Mouse (Mus musculus): ENCODE measurements around the gene Pde4b. TPM values are rescaled to one million over a fixed set of nuclear protein-coding genes. Genes with fewer than 3 reads are reported as not detected.

Gene Pde4b
- polyA plus RNA-seq, 1 experiment from 2014 or later, result 11.9 TPM

DNA sequence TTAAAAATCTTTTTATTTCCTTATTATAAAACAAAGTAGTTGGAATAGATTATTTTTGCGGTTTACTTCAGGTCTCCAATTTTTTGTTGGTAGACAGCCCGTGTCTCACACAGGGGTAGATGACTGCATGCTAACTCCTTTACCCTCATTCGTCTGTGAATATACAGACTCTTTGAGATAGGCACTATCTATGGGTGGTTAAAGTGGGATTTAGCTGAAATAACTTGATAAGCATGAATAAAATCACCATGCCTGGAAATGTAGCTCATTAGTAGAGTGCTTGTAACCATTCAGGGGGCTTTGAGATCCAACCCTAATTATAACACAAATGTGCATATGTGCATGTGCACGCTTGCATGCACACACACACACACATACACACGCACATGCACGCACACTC, 488.8 kb downstream of the Pde4b start:
- Histone ChIP-seq H3K36me3 (ENCODE audit: insufficient read depth, low read length) (no peaks in the 10 kb centered on the region), H3K9ac (ENCODE audit: low read depth, low read length) (no peak overlapping the region), H3K4me2 (ENCODE audit: low read length) (no peak overlapping the region), H3K27ac (no peak overlapping the region), H3K27me3 (ENCODE audit: insufficient read depth, low read length) (no peaks in the 10 kb centered on the region), H3K4me3 (replicated peaks; ENCODE audit: low read depth, low read length) (no peak overlapping the region), H3K9me3 (replicated peaks; ENCODE audit: low read length) (no peaks in the 10 kb centered on the region), H3K4me1 (replicated peaks; ENCODE audit: insufficient read depth, low read length) (0 out of 2 replicates have a peak, but pooled peaks cover 4% of the 10 kb centered on the region)
- ATAC-seq (replicated peaks; ENCODE audit: low FRiP score, low read depth) (no peak), DNase-seq (ENCODE audit: low spot score) (no peak)
- 87% methylated on average over 6 of the region's 6 CpGs for WGBS
- no peak for TF ChIP-seq CTCF (IDR thresholded peaks at IDR 0.05; ENCODE audit: low read depth)

GRCm38 (mm10) chr4:102577636-102578035, 490.3 kb downstream of the Pde4b start:
- no peak for ATAC-seq (replicated peaks; ENCODE audit: low FRiP score, low read depth)
- H3K4me1 ChIP-seq (replicated peaks; ENCODE audit: insufficient read depth, low read length), result 0 out of 2 replicates have a peak, but pooled peaks cover 4% of the 10 kb centered on the region
- H3K27me3 ChIP-seq (ENCODE audit: insufficient read depth, low read length), result no peaks in the 10 kb centered on the region
- no peaks in the 10 kb centered on the region for H3K9me3 ChIP-seq (replicated peaks; ENCODE audit: low read length)
- H3K9ac ChIP-seq (ENCODE audit: low read depth, low read length), result no peak overlapping the region
- no peak overlapping the region for H3K27ac ChIP-seq
- DNase-seq (ENCODE audit: low spot score), result no peak
- WGBS, result 79% methylated on average over 14 of the region's 14 CpGs
- H3K36me3 ChIP-seq (ENCODE audit: insufficient read depth, low read length), result no peaks in the 10 kb centered on the region
- no peak for TF ChIP-seq CTCF (IDR thresholded peaks at IDR 0.05; ENCODE audit: low read depth)
- no peak overlapping the region for H3K4me3 ChIP-seq (replicated peaks; ENCODE audit: low read depth, low read length)
- no peak overlapping the region for H3K4me2 ChIP-seq (ENCODE audit: low read length)

DNA sequence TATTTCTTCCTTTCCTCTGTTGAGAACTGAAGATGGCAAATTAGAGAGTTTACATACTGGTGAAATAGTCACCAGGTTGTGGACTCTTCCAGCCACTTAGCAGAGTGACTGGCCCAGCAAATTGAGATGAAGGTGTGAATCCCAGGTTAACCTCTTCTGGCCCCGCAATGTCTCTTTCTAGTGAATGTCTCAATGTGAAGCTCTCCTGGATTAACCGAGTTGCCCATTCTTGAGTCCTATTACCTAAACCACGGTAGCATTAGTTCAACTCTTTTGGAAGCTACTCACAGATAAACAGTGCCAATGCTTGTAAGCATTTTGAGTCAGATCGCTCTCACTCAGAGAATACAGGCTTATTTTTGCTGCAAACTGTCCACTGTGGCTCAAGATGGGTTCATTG, 491.7 kb downstream of the Pde4b start:
- Histone ChIP-seq H3K4me2 (ENCODE audit: low read length) (no peak overlapping the region), H3K9me3 (replicated peaks; ENCODE audit: low read length) (no peaks in the 10 kb centered on the region), H3K27ac (no peak overlapping the region), H3K4me1 (replicated peaks; ENCODE audit: insufficient read depth, low read length) (0 out of 2 replicates have a peak, but pooled peaks cover 4% of the 10 kb centered on the region), H3K9ac (ENCODE audit: low read depth, low read length) (no peak overlapping the region), H3K4me3 (replicated peaks; ENCODE audit: low read depth, low read length) (no peak overlapping the region), H3K36me3 (ENCODE audit: insufficient read depth, low read length) (no peaks in the 10 kb centered on the region), H3K27me3 (ENCODE audit: insufficient read depth, low read length) (no peaks in the 10 kb centered on the region)
- DNase-seq (ENCODE audit: low spot score), result no peak
- 91% methylated on average over 4 of the region's 4 CpGs for WGBS
- TF ChIP-seq CTCF (IDR thresholded peaks at IDR 0.05; ENCODE audit: low read depth), result no peak
- ATAC-seq (replicated peaks; ENCODE audit: low FRiP score, low read depth), result no peak

GRCm38 (mm10) chr4:102579746-102580145, 492.4 kb downstream of the Pde4b start:
- no peak for ATAC-seq (replicated peaks; ENCODE audit: low FRiP score, low read depth)

DNA sequence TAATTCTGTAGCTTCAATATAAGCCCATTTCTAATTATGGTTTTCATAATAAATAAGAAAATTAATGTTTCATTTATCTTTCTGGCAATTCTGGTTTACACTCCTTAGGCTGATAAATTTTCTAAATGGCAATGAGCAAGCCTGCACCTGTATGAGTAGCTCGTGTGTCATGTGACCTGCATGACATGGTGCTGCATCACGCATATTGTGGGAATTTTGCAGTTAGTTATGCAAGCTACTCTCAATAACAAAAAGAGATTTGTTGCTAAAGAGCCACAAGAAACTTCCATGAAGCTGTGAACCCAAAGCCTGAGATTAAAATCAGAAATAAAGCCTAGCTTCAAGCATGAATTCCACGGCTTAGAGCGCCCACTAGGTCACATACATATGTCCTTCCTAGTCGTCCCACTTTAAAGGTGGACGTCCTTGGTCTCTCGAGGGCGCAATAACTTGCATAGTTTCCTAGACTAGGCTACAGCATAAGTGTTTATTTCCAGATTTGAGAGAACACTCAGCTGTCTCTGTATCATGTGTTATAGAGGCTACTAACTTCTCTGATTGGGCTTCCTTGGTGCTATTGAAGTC, 494.9 kb downstream of the Pde4b start:
- ATAC-seq (replicated peaks; ENCODE audit: low FRiP score, low read depth) (no peak), DNase-seq (ENCODE audit: low spot score) (no peak)
- no peaks in the 10 kb centered on the region for H3K27me3 ChIP-seq (ENCODE audit: insufficient read depth, low read length)
- peaks cover 9% of the 10 kb centered on the region; the same call in 1 of the 2 replicates for H3K4me1 ChIP-seq (replicated peaks; ENCODE audit: insufficient read depth, low read length)
- no peak overlapping the region for H3K27ac ChIP-seq
- H3K4me3 ChIP-seq (replicated peaks; ENCODE audit: low read depth, low read length), result no peak overlapping the region
- 85% methylated on average over 8 of the region's 8 CpGs for WGBS
- H3K36me3 ChIP-seq (ENCODE audit: insufficient read depth, low read length), result no peaks in the 10 kb centered on the region
- H3K9ac ChIP-seq (ENCODE audit: low read depth, low read length), result no peak overlapping the region
- no peaks in the 10 kb centered on the region for H3K9me3 ChIP-seq (replicated peaks; ENCODE audit: low read length)
- TF ChIP-seq CTCF (IDR thresholded peaks at IDR 0.05; ENCODE audit: low read depth), result no peak
- no peak overlapping the region for H3K4me2 ChIP-seq (ENCODE audit: low read length)

More at GRCm38 (mm10) chr4:102579746-102580145, 492.4 kb downstream of the Pde4b start:
- Histone ChIP-seq H3K4me3 (replicated peaks; ENCODE audit: low read depth, low read length) (no peak overlapping the region), H3K4me1 (replicated peaks; ENCODE audit: insufficient read depth, low read length) (peaks cover 8% of the 10 kb centered on the region; the same call in 1 of the 2 replicates), H3K36me3 (ENCODE audit: insufficient read depth, low read length) (no peaks in the 10 kb centered on the region), H3K27me3 (ENCODE audit: insufficient read depth, low read length) (no peaks in the 10 kb centered on the region), H3K27ac (no peak overlapping the region), H3K9me3 (replicated peaks; ENCODE audit: low read length) (no peaks in the 10 kb centered on the region), H3K4me2 (ENCODE audit: low read length) (no peak overlapping the region), H3K9ac (ENCODE audit: low read depth, low read length) (no peak overlapping the region)
- 75% methylated on average over 2 of the region's 2 CpGs for WGBS
- TF ChIP-seq CTCF (IDR thresholded peaks at IDR 0.05; ENCODE audit: low read depth), result no peak
- DNase-seq (ENCODE audit: low spot score), result no peak

DNA sequence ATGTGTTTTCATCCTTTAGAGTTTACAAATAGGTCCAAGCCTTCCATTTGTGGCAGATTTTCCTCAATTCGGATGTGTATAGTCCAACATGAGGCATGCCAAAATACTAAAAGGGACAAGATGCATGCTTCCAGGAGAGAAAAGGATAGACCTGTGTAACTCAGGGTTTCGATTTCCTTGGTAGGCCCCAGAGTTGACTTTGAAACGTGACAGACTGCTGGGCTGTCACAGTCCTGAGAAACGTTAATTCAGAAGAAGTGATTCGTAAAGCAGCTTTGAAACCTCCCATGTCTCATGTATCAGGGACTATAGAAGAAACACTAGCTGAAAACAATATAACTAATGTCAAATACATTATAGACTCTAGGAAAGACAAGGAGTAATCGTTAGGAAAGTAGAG, 495.6 kb downstream of the Pde4b start:
- no peaks in the 10 kb centered on the region for H3K9me3 ChIP-seq (replicated peaks; ENCODE audit: low read length)
- H3K4me2 ChIP-seq (ENCODE audit: low read length), result no peak overlapping the region
- H3K9ac ChIP-seq (ENCODE audit: low read depth, low read length), result no peak overlapping the region
- 57% methylated on average over 6 of the region's 6 CpGs for WGBS
- H3K4me3 ChIP-seq (replicated peaks; ENCODE audit: low read depth, low read length), result no peak overlapping the region
- no peak for DNase-seq (ENCODE audit: low spot score)
- TF ChIP-seq CTCF (IDR thresholded peaks at IDR 0.05; ENCODE audit: low read depth), result no peak
- ATAC-seq (replicated peaks; ENCODE audit: low FRiP score, low read depth), result no peak
- no peak overlapping the region for H3K27ac ChIP-seq
- no peaks in the 10 kb centered on the region for H3K36me3 ChIP-seq (ENCODE audit: insufficient read depth, low read length)
- H3K27me3 ChIP-seq (ENCODE audit: insufficient read depth, low read length), result no peaks in the 10 kb centered on the region
- peaks cover 9% of the 10 kb centered on the region; the same call in 1 of the 2 replicates for H3K4me1 ChIP-seq (replicated peaks; ENCODE audit: insufficient read depth, low read length)

DNA sequence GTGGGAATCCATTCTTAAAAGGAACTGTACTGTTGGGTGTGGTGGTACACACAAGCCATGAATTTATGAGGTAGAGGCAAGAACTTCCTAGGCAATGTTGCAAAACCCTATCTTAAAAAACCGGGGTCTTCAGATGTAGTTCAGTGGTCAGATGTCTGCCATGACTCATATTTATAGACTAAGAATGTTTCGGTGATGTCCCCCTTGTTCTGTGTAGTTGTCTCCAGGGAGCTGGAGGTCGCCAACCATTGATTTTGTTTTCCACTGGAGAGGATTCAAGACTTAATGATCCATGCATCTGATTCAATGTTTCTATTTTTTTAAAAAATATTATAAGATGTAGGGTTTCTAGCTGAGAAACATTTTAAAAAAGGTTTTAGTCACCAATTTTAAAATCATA, 496.1 kb downstream of the Pde4b start:
- Histone ChIP-seq H3K27ac (no peak overlapping the region), H3K36me3 (ENCODE audit: insufficient read depth, low read length) (no peaks in the 10 kb centered on the region), H3K27me3 (ENCODE audit: insufficient read depth, low read length) (no peaks in the 10 kb centered on the region), H3K4me2 (ENCODE audit: low read length) (no peak overlapping the region), H3K4me1 (replicated peaks; ENCODE audit: insufficient read depth, low read length) (peaks cover 9% of the 10 kb centered on the region; the same call in 1 of the 2 replicates), H3K4me3 (replicated peaks; ENCODE audit: low read depth, low read length) (no peak overlapping the region), H3K9ac (ENCODE audit: low read depth, low read length) (no peak overlapping the region), H3K9me3 (replicated peaks; ENCODE audit: low read length) (no peaks in the 10 kb centered on the region)
- DNase-seq (ENCODE audit: low spot score) (no peak), ATAC-seq (replicated peaks; ENCODE audit: low FRiP score, low read depth) (no peak)
- TF ChIP-seq CTCF (IDR thresholded peaks at IDR 0.05; ENCODE audit: low read depth), result no peak
- WGBS, result 58% methylated on average over 3 of the region's 3 CpGs

Measured in kidney, postnatal 0 days (tissue).